Mouse (Mus musculus) heart, adult 2 months (tissue): ENCODE data around the gene Aup1. TPM values are rescaled to one million over a fixed set of nuclear protein-coding genes. Genes with fewer than 3 reads are reported as not detected.

Experiments used
- DNase-seq, 2 experiments: peaks; one replicate each; pipeline ENCODE4 v3.0.0; 2021
- H3K27ac ChIP-seq: fragments of 200-600 bp; 2 replicates; pipeline ENCODE4 v1.8.1; 2022
- H3K27me3 ChIP-seq: fragments of 200-500 bp; 2 replicates; pipeline ENCODE4 v1.6.1; 2012; ENCODE audit warnings: mild to moderate bottlenecking, low read length, inconsistent platforms, mixed read lengths; ENCODE audit not compliant: control insufficient read depth, insufficient read depth
- H3K36me3 ChIP-seq: fragments of 200-500 bp; 2 replicates; pipeline ENCODE4 v1.6.1; 2012; ENCODE audit warnings: low read length, inconsistent platforms; ENCODE audit not compliant: control insufficient read depth, insufficient read depth
- H3K4me1 ChIP-seq: fragments of 200-500 bp; 2 replicates; pipeline ENCODE4 v1.6.1; 2011; ENCODE audit warnings: low read length; ENCODE audit not compliant: control insufficient read depth, insufficient read depth
- H3K4me3 ChIP-seq: fragments of 200-600 bp; 2 replicates; pipeline ENCODE4 v1.8.1; 2022
- H3K79me2 ChIP-seq: fragments of 200-500 bp; replicated peaks from 2 replicates; pipeline ENCODE4 v1.6.1; 2012; ENCODE audit warnings: mild to moderate bottlenecking, inconsistent platforms, low read length, moderate library complexity, mixed read lengths; ENCODE audit not compliant: control insufficient read depth, insufficient read depth
- H3K9ac ChIP-seq: fragments of 200-500 bp; 2 replicates; pipeline ENCODE4 v1.6.1; 2012; ENCODE audit warnings: low read depth, mild to moderate bottlenecking, control low read depth, inconsistent platforms, low read length, mixed read lengths
- CTCF ChIP-seq: fragments of 200-600 bp; IDR thresholded peaks from 2 replicates; pipeline ENCODE4 v1.8.1; 2022; ENCODE audit warnings: antibody characterized with exemption, mild to moderate bottlenecking, moderate library complexity
- EP300 ChIP-seq: fragments of 200-500 bp; IDR thresholded peaks from 2 replicates; pipeline ENCODE4 v1.6.1; 2011; ENCODE audit warnings: low read depth, low read length, control low read depth; ENCODE audit not compliant: insufficient read depth
- POLR2A ChIP-seq: fragments of 200-500 bp; IDR thresholded peaks from 2 replicates; pipeline ENCODE4 v1.6.1; 2011; ENCODE audit warnings: mild to moderate bottlenecking, low read depth, low read length, control low read depth; ENCODE audit not compliant: insufficient read depth
- WGBS: fragments of 180-500 bp; shearing (Covaris S2); methylation state at CpG from one replicate; pipeline ENCODE4 v1.1.7; 2018; 5-methylcytosine and 5-hydroxymethylcytosine counted together
- intact Hi-C: fragments of 180-260 bp; cut with DNase I; formaldehyde crosslinking; loops from one replicate; pipeline ENCODE4 v1.15.1; 2025
- polyA plus RNA-seq: library from polyadenylated mRNA; depleted of rRNA; stranded (reverse); fragments of >200 nt; gene quantifications from 2 replicates; pipeline ENCODE4 v1.2.3, GENCODE M21; 2012
- total RNA-seq, 2 experiments: library from RNA; stranded (reverse); gene quantifications; 2 replicates each; pipeline ENCODE4 v1.2.3; 2021

Aup1 gene
- total and polyA plus RNA-seq, 3 experiments = 70.9 to 178 (median 87.0) TPM

GRCm38 (mm10) chr6:83068706-83069487 is 14.6 kb downstream of the Aup1 start:
- DNase-seq = no peak
- intact Hi-C loops = no loop called here
- no peaks in the 10 kb centered on the region for H3K4me1 ChIP-seq
- no peaks in the 10 kb centered on the region for H3K79me2 ChIP-seq
- WGBS = 3% methylated on average over 80 of the region's 81 CpGs
- H3K36me3 ChIP-seq = no peaks in the 10 kb centered on the region
- H3K27ac ChIP-seq = no peak overlapping the region
- TF ChIP-seq POLR2A (no peak), CTCF (no peak), EP300 (no peak)
- peaks cover 45% of the 10 kb centered on the region for H3K27me3 ChIP-seq
- peak overlapping the region; percentile 14; the same call in 1 of the 2 replicates for H3K4me3 ChIP-seq
- peak overlapping the region; percentile 36; the same call in 1 of the 2 replicates for H3K9ac ChIP-seq

GRCm38 (mm10) chr6:83069488-83070246 is 15.3 kb downstream of the Aup1 start:
- Histone ChIP-seq H3K79me2 (no peaks in the 10 kb centered on the region), H3K4me1 (no peaks in the 10 kb centered on the region), H3K27me3 (peaks cover 42% of the 10 kb centered on the region), H3K27ac (no peak overlapping the region), H3K4me3 (no peak overlapping the region), H3K36me3 (no peaks in the 10 kb centered on the region), H3K9ac (no peak overlapping the region)
- peak in 1 of 2 experiments; percentile 44 for DNase-seq
- WGBS = 2% methylated on average over 69 of the region's 69 CpGs
- intact Hi-C loops = no loop called here
- TF ChIP-seq CTCF (no peak), EP300 (no peak), POLR2A (no peak)

GRCm38 (mm10) chr6:83070247-83070310 is 15.8 kb downstream of the Aup1 start, which contains the start of gene Tlx2:
Gene Tlx2, minus strand, starts transcription at chr6:83070293.
- Histone ChIP-seq H3K9ac (no peak within 1 kb of the TSS), H3K4me1 (no peaks in the 10 kb centered on the region), H3K27me3 (peaks cover 40% of the 10 kb centered on the region), H3K27ac (no peak within 1 kb of the TSS), H3K4me3 (no peak within 1 kb of the TSS), H3K36me3 (no peaks in the 10 kb centered on the region), H3K79me2 (no peaks in the 10 kb centered on the region)
- TF ChIP-seq POLR2A (no peak), CTCF (no peak), EP300 (no peak)
- no peak for DNase-seq
- WGBS = 0% methylated on average over 3 of the region's 10 CpGs
- intact Hi-C loops = no loop called here

GRCm38 (mm10) chr6:83070311-83071219 is 16.2 kb downstream of the Aup1 start:
- H3K36me3 ChIP-seq = no peaks in the 10 kb centered on the region
- H3K79me2 ChIP-seq = no peaks in the 10 kb centered on the region
- intact Hi-C loops = no loop called here
- no peak overlapping the region for H3K27ac ChIP-seq
- no peak overlapping the region for H3K4me3 ChIP-seq
- H3K9ac ChIP-seq = no peak overlapping the region
- no peaks in the 10 kb centered on the region for H3K4me1 ChIP-seq
- peak; percentile 45 to 67 for DNase-seq
- TF ChIP-seq POLR2A = no peak
- TF ChIP-seq CTCF = no peak
- TF ChIP-seq EP300 = no peak
- H3K27me3 ChIP-seq = peaks cover 40% of the 10 kb centered on the region
- WGBS = 2% methylated on average over 56 of the region's 58 CpGs

GRCm38 (mm10) chr6:83071220-83071619 is 16.9 kb downstream of the Aup1 start:
- Histone ChIP-seq H3K27me3 (peaks cover 38% of the 10 kb centered on the region), H3K4me3 (no peak overlapping the region)
- intact Hi-C loops = no loop called here

More at GRCm38 (mm10) chr6:83071220-83071619, 16.9 kb downstream of the Aup1 start:
- H3K4me1 ChIP-seq = no peaks in the 10 kb centered on the region
- no peak overlapping the region for H3K27ac ChIP-seq
- no peaks in the 10 kb centered on the region for H3K36me3 ChIP-seq
- WGBS = 4% methylated on average over 24 of the region's 24 CpGs
- H3K9ac ChIP-seq = no peak overlapping the region
- no peaks in the 10 kb centered on the region for H3K79me2 ChIP-seq
- TF ChIP-seq CTCF = no peak
- no peak for TF ChIP-seq POLR2A
- TF ChIP-seq EP300 = no peak
- DNase-seq = peak in 1 of 2 experiments; percentile 39
